In genomic region chr7:133954111-133955091, GRCm38 (mm10) we compare ENCODE assay signal across 14 mouse cellular contexts.
DNase-seq lines count a peak whose midpoint lies in the region; ATAC-seq and TF ChIP-seq lines count a peak whose summit lies in the region.
"Had no signal": no experiment of that assay in that cellular context is flagged by ENCODE, and none has a peak within 500 bp of the region (broad histone marks: within the 10 kb centered on the region; RNA-seq: fewer than 3 reads in every experiment).

No protein-coding gene starts in this region.

- DNase-seq in adrenal gland, postnatal 10 days = peak; percentile 49
- DNase-seq in adrenal gland, adult 8-10 months = no peak
- DNase-seq in intestine, embryonic 14.5 days (ENCODE audit: low spot score) = peak; percentile 67
- no peak for DNase-seq in stomach, postnatal 0 days (ENCODE audit: low spot score)
- DNase-seq in thymus, postnatal 14 days = no peak
- DNase-seq in right cerebral cortex, postnatal 14 days = no peak
- DNase-seq: cerebellum, adult 8-10 months; thymus, adult 2 months had no signal

- no peak for TF ChIP-seq CTCF in intestine, postnatal 0 days (IDR thresholded peaks at IDR 0.05; ENCODE audit: low read depth)
- TF ChIP-seq CTCF in stomach, postnatal 0 days (IDR thresholded peaks at IDR 0.05; ENCODE audit: low read depth) = no peak

- H3K4me2 ChIP-seq in intestine, embryonic 14.5 days (ENCODE audit: low read length) = no peak overlapping the region
- H3K4me2 ChIP-seq in intestine, postnatal 0 days (replicated peaks; ENCODE audit: low read depth) = no peak overlapping the region
- H3K4me2 ChIP-seq in stomach, embryonic 14.5 days (replicated peaks; ENCODE audit: low read depth, low read length) = no peak overlapping the region
- H3K4me2 ChIP-seq in stomach, postnatal 0 days (replicated peaks; ENCODE audit: low read depth) = no peak overlapping the region
- H3K4me2 ChIP-seq: heart, embryonic 11.5 days; hindbrain, embryonic 15.5 days; limb, embryonic 13.5 days had no signal

- no peaks in the 10 kb centered on the region for H3K9me3 ChIP-seq in intestine, embryonic 14.5 days (ENCODE audit: control insufficient read depth, low read length)
- no peaks in the 10 kb centered on the region for H3K9me3 ChIP-seq in intestine, postnatal 0 days (ENCODE audit: control insufficient read depth)
- H3K9me3 ChIP-seq in stomach, embryonic 14.5 days (ENCODE audit: control insufficient read depth, low read depth, low read length) = no peaks in the 10 kb centered on the region
- H3K9me3 ChIP-seq in stomach, postnatal 0 days (ENCODE audit: control insufficient read depth, low read length) = no peaks in the 10 kb centered on the region
- H3K9me3 ChIP-seq: hindbrain, embryonic 15.5 days; limb, embryonic 13.5 days; midbrain, embryonic 10.5 days had no signal

- H3K4me1 ChIP-seq in intestine, embryonic 14.5 days (replicated peaks; ENCODE audit: control insufficient read depth, insufficient read depth, low read length) = peaks cover 27% of the 10 kb centered on the region
- no peaks in the 10 kb centered on the region; the same call in 1 of the 2 replicates for H3K4me1 ChIP-seq in intestine, postnatal 0 days (replicated peaks; ENCODE audit: control insufficient read depth, insufficient read depth, low read length)
- H3K4me1 ChIP-seq in stomach, embryonic 14.5 days (ENCODE audit: control insufficient read depth, insufficient read depth, low read length) = peaks cover 11% of the 10 kb centered on the region; the same call in 1 of the 2 replicates
- no peaks in the 10 kb centered on the region for H3K4me1 ChIP-seq in stomach, postnatal 0 days (replicated peaks; ENCODE audit: control insufficient read depth, insufficient read depth)
- H3K4me1 ChIP-seq: hindbrain, embryonic 15.5 days; limb, embryonic 13.5 days had no signal

- 22% methylated on average over 9 of the region's 9 CpGs for WGBS in intestine, embryonic 14.5 days
- WGBS in intestine, postnatal 0 days = 42% methylated on average over 9 of the region's 9 CpGs
- WGBS in stomach, embryonic 14.5 days = 23% methylated on average over 9 of the region's 9 CpGs
- WGBS in stomach, postnatal 0 days = 31% methylated on average over 9 of the region's 9 CpGs

- no peaks in the 10 kb centered on the region for H3K36me3 ChIP-seq in intestine, embryonic 14.5 days (ENCODE audit: control insufficient read depth, insufficient read depth, low read length)
- no peaks in the 10 kb centered on the region for H3K36me3 ChIP-seq in intestine, postnatal 0 days (ENCODE audit: control insufficient read depth, insufficient read depth)
- H3K36me3 ChIP-seq in stomach, embryonic 14.5 days (ENCODE audit: control insufficient read depth, insufficient read depth, low read length) = no peaks in the 10 kb centered on the region
- no peaks in the 10 kb centered on the region for H3K36me3 ChIP-seq in stomach, postnatal 0 days (ENCODE audit: control insufficient read depth, insufficient read depth, low read length)
- H3K36me3 ChIP-seq: hindbrain, embryonic 15.5 days; limb, embryonic 13.5 days; midbrain, embryonic 10.5 days had no signal

- H3K27ac ChIP-seq in intestine, embryonic 14.5 days (ENCODE audit: low read depth) = peak overlapping the region; percentile 27; the same call in 1 of the 2 replicates
- H3K27ac ChIP-seq in intestine, postnatal 0 days (ENCODE audit: low read depth, low read length) = no peak overlapping the region
- peak overlapping the region; percentile 61; the same call in 1 of the 2 replicates for H3K27ac ChIP-seq in stomach, embryonic 14.5 days (ENCODE audit: low read length)
- H3K27ac ChIP-seq in stomach, postnatal 0 days (replicated peaks) = no peak overlapping the region
- H3K27ac ChIP-seq: hindbrain, embryonic 15.5 days; limb, embryonic 13.5 days; midbrain, embryonic 10.5 days had no signal

- no peak overlapping the region for H3K9ac ChIP-seq in intestine, embryonic 14.5 days (ENCODE audit: low read length)
- H3K9ac ChIP-seq in intestine, postnatal 0 days (ENCODE audit: low read depth, low read length) = no peak overlapping the region
- H3K9ac ChIP-seq in stomach, embryonic 14.5 days (replicated peaks; ENCODE audit: low read depth, low read length) = no peak overlapping the region
- no peak overlapping the region for H3K9ac ChIP-seq in stomach, postnatal 0 days (ENCODE audit: low read length)
- H3K9ac ChIP-seq: hindbrain, embryonic 15.5 days; limb, embryonic 13.5 days had no signal

- no peaks in the 10 kb centered on the region for H3K27me3 ChIP-seq in intestine, embryonic 14.5 days (replicated peaks; ENCODE audit: control insufficient read depth, insufficient read depth, low read length)
- H3K27me3 ChIP-seq in intestine, postnatal 0 days (replicated peaks; ENCODE audit: control insufficient read depth, insufficient read depth, low read length) = no peaks in the 10 kb centered on the region
- H3K27me3 ChIP-seq in stomach, embryonic 14.5 days (ENCODE audit: control insufficient read depth, insufficient read depth, low read length) = no peaks in the 10 kb centered on the region
- no peaks in the 10 kb centered on the region for H3K27me3 ChIP-seq in stomach, postnatal 0 days (ENCODE audit: control insufficient read depth, insufficient read depth, low read length)
- H3K27me3 ChIP-seq: hindbrain, embryonic 15.5 days; limb, embryonic 13.5 days had no signal

- peak; percentile 50 for ATAC-seq in intestine, embryonic 14.5 days (replicated peaks; ENCODE audit: low FRiP score, low TSS enrichment, low read depth)
- no peak for ATAC-seq in intestine, postnatal 0 days
- peak; percentile 72; the same call in 1 of the 2 replicates for ATAC-seq in stomach, embryonic 14.5 days (ENCODE audit: insufficient number of reproducible peaks, insufficient read depth, low FRiP score, low read depth)
- no peak; the same call in 1 of the 2 replicates for ATAC-seq in stomach, postnatal 0 days (ENCODE audit: low FRiP score, low TSS enrichment)

- no peak overlapping the region for H3K4me3 ChIP-seq in intestine, embryonic 14.5 days (ENCODE audit: low read depth, low read length)
- H3K4me3 ChIP-seq in intestine, postnatal 0 days (ENCODE audit: low read depth, low read length) = no peak overlapping the region
- H3K4me3 ChIP-seq in stomach, embryonic 14.5 days (ENCODE audit: low read depth, low read length) = no peak overlapping the region
- H3K4me3 ChIP-seq in stomach, postnatal 0 days (ENCODE audit: low read depth, low read length) = no peak overlapping the region
- H3K4me3 ChIP-seq: hindbrain, embryonic 15.5 days; limb, embryonic 13.5 days; midbrain, embryonic 10.5 days had no signal

- no peak for TF ChIP-seq EP300 in stomach, postnatal 0 days (optimal IDR thresholded peaks at IDR 0.05)

Comparison
In these comparisons a context has a peak if more than half of its experiments do, and no peak if none do; other contexts are left out.
1. DNase-seq: peak in adrenal gland, postnatal 10 days (single experiment) and intestine, embryonic 14.5 days (single experiment); none in adrenal gland, adult 8-10 months (single experiment), stomach, postnatal 0 days (single experiment), thymus, postnatal 14 days (single experiment) and right cerebral cortex, postnatal 14 days (single experiment).
2. ATAC-seq: peak in intestine, embryonic 14.5 days (single experiment) and stomach, embryonic 14.5 days (single experiment); none in intestine, postnatal 0 days (single experiment) and stomach, postnatal 0 days (single experiment).
3. H3K27ac ChIP-seq: peak in intestine, embryonic 14.5 days (single experiment) and stomach, embryonic 14.5 days (single experiment); none in intestine, postnatal 0 days (single experiment) and stomach, postnatal 0 days (single experiment).